In genomic region chr17:47702548-47703345, GRCm38 (mm10) we compare ENCODE assay signal across 18 mouse cellular contexts. TPM values are rescaled to one million over a fixed set of nuclear protein-coding genes. Genes with fewer than 3 reads are reported as not detected.
DNase-seq lines count a peak whose midpoint lies in the region; ATAC-seq lines count a peak whose summit lies in the region.
"Had no signal": no experiment of that assay in that cellular context is flagged by ENCODE, and none has a peak within 500 bp of the region (broad histone marks: within the 10 kb centered on the region; RNA-seq: fewer than 3 reads in every experiment).

No protein-coding gene starts in this region.

- intact Hi-C loops in heart, postnatal 10 days (cut with DNase I), result no loop called here

- no peak overlapping the region for H3K4me3 ChIP-seq in heart, embryonic 14.5 days (ENCODE audit: control insufficient read depth in 1 of 2, insufficient read depth in 1 of 2, low read depth in 1 of 2, low read length in 2 of 2)
- H3K4me3 ChIP-seq in embryonic facial prominence, embryonic 13.5 days, result no peak overlapping the region
- no peak overlapping the region for H3K4me3 ChIP-seq in midbrain, embryonic 16.5 days (ENCODE audit: low read depth, low read length)
- H3K4me3 ChIP-seq: forebrain, embryonic 13.5 days; hindbrain, embryonic 15.5 days; myocyte had no signal

- H3K4me2 ChIP-seq in heart, embryonic 14.5 days (ENCODE audit: low read length), result peak overlapping the region; percentile 32; the same call in 1 of the 2 replicates
- no peak overlapping the region; the same call in 1 of the 2 replicates for H3K4me2 ChIP-seq in embryonic facial prominence, embryonic 13.5 days
- H3K4me2 ChIP-seq in midbrain, embryonic 16.5 days (ENCODE audit: low read length), result no peak overlapping the region
- H3K4me2 ChIP-seq: forebrain, embryonic 13.5 days; hindbrain, embryonic 15.5 days had no signal

- 31% methylated on average over 28 of the region's 28 CpGs for WGBS in heart, embryonic 14.5 days
- WGBS in embryonic facial prominence, embryonic 13.5 days, result 38% methylated on average over 28 of the region's 28 CpGs
- WGBS in midbrain, embryonic 16.5 days, result 55% methylated on average over 28 of the region's 28 CpGs

- H3K9me3 ChIP-seq in heart, embryonic 14.5 days (ENCODE audit: control insufficient read depth, low read length), result no peaks in the 10 kb centered on the region
- no peaks in the 10 kb centered on the region for H3K9me3 ChIP-seq in embryonic facial prominence, embryonic 13.5 days
- no peaks in the 10 kb centered on the region for H3K9me3 ChIP-seq in midbrain, embryonic 16.5 days (replicated peaks; ENCODE audit: control insufficient read depth, low read length, poor library complexity, severe bottlenecking)
- H3K9me3 ChIP-seq: forebrain, embryonic 13.5 days; hindbrain, embryonic 15.5 days had no signal

- no peaks in the 10 kb centered on the region; the same call in 1 of the 2 replicates for H3K27me3 ChIP-seq in heart, embryonic 14.5 days (ENCODE audit: control insufficient read depth, insufficient read depth, low read length)
- peaks cover 19% of the 10 kb centered on the region for H3K27me3 ChIP-seq in embryonic facial prominence, embryonic 13.5 days
- H3K27me3 ChIP-seq in midbrain, embryonic 16.5 days (ENCODE audit: control insufficient read depth, insufficient read depth, low read depth, low read length), result no peaks in the 10 kb centered on the region

- H3K27ac ChIP-seq in heart, embryonic 14.5 days (replicated peaks in 1 of 2; ENCODE audit: control insufficient read depth in 1 of 2, insufficient read depth in 1 of 2, low read depth in 2 of 2, low read length in 2 of 2), result no peak overlapping the region
- H3K27ac ChIP-seq in embryonic facial prominence, embryonic 13.5 days, result no peak overlapping the region
- H3K27ac ChIP-seq in midbrain, embryonic 16.5 days (ENCODE audit: low read length), result peak overlapping the region; percentile 51
- H3K27ac ChIP-seq: forebrain, embryonic 13.5 days had no signal

- H3K9ac ChIP-seq in heart, embryonic 14.5 days (ENCODE audit: low read length), result no peak overlapping the region
- H3K9ac ChIP-seq in embryonic facial prominence, embryonic 13.5 days, result peak overlapping the region; percentile 44; the same call in 1 of the 2 replicates
- H3K9ac ChIP-seq in midbrain, embryonic 16.5 days (ENCODE audit: low read depth, low read length), result no peak overlapping the region
- H3K9ac ChIP-seq: forebrain, embryonic 13.5 days; hindbrain, embryonic 15.5 days had no signal

- peaks cover 36% of the 10 kb centered on the region for H3K36me3 ChIP-seq in heart, embryonic 14.5 days (ENCODE audit: control insufficient read depth, insufficient read depth, low read length)
- peaks cover 59% of the 10 kb centered on the region for H3K36me3 ChIP-seq in embryonic facial prominence, embryonic 13.5 days
- peaks cover 9% of the 10 kb centered on the region; the same call in 1 of the 2 replicates for H3K36me3 ChIP-seq in midbrain, embryonic 16.5 days (ENCODE audit: control insufficient read depth, insufficient read depth, low read length)

- ATAC-seq in heart, embryonic 14.5 days (ENCODE audit: insufficient number of reproducible peaks, insufficient read depth, low FRiP score, low read depth), result no peak
- no peak; the same call in 1 of the 2 replicates for ATAC-seq in embryonic facial prominence, embryonic 13.5 days (ENCODE audit: insufficient number of reproducible peaks, insufficient read depth, low FRiP score, low TSS enrichment, low read depth)
- no peak for ATAC-seq in midbrain, embryonic 16.5 days
- no peak for ATAC-seq in erythroblast, adult 5-6 weeks (replicated peaks; ENCODE audit: low FRiP score, poor library complexity, severe bottlenecking)
- ATAC-seq: forebrain, embryonic 13.5 days had no signal

- H3K4me1 ChIP-seq in heart, embryonic 14.5 days (ENCODE audit: control insufficient read depth in 2 of 2, insufficient read depth in 2 of 2, low read length in 2 of 2), result peaks cover 9 to 12% of the 10 kb centered on the region in 2 experiments; a peak in 3 of 4 replicates
- 0 out of 2 replicates have a peak, but pooled peaks cover 5% of the 10 kb centered on the region for H3K4me1 ChIP-seq in embryonic facial prominence, embryonic 13.5 days
- no peaks in the 10 kb centered on the region for H3K4me1 ChIP-seq in midbrain, embryonic 16.5 days (ENCODE audit: control insufficient read depth, insufficient read depth, low read length)
- H3K4me1 ChIP-seq: forebrain, embryonic 13.5 days; hindbrain, embryonic 15.5 days had no signal

- no peak for DNase-seq in heart, postnatal 10 days
- DNase-seq in right cerebral cortex, postnatal 14 days, result peak; percentile 17
- DNase-seq in right cerebral cortex, postnatal 36 days (ENCODE audit: low spot score in 2 of 2), result no peak
- DNase-seq in B cell, adult 2 months, result no peak
- DNase-seq: adrenal gland, adult 2 months; cerebellum, adult 9-10 months; kidney, adult 18-20 months; kidney, postnatal 4 days; right cerebral cortex, postnatal 25 days had no signal

RNA-seq across cellular contexts. Expression of gene Prickle4, which starts 8.2 kb away (rescaled TPM):
- polyA plus RNA-seq in heart, embryonic 14.5 days (2014; fragmentation: Nextera tagmentation; extraction: Ambion mirVana), result 0.78 TPM in 1 of 2 replicates, not detected in the other
- total RNA-seq in heart, postnatal 10 days (2021), result 1 to 10 TPM; 2.8 to 3.5 TPM
- 0.60 and 0.91 TPM in 2 replicates for polyA plus RNA-seq in embryonic facial prominence, embryonic 13.5 days (2015; fragmentation: Nextera tagmentation; extraction: Ambion mirVana)
- 0.77 and 2.4 TPM in 2 replicates for polyA plus RNA-seq in midbrain, embryonic 16.5 days (2015; fragmentation: Nextera tagmentation; extraction: Ambion mirVana)
- not detected in 2 replicates for total RNA-seq in erythroblast, adult 5-6 weeks (2015; ENCODE audit: low replicate concordance)
- not detected in 2 replicates for total RNA-seq in erythroblast, adult 5-6 weeks (2017; ENCODE audit: low replicate concordance)
- polyA plus RNA-seq: forebrain, embryonic 13.5 days had no signal

RNA-seq across cellular contexts. Expression of gene Gm21981, which starts 8.5 kb away (rescaled TPM):
- 0.53 and 1.4 TPM in 2 replicates for polyA plus RNA-seq in heart, embryonic 14.5 days (2014; fragmentation: Nextera tagmentation; extraction: Ambion mirVana)
- 1 to 10 TPM in 1 of 2 experiments, under 1 TPM in 1; 0.15 to 1.2 TPM for total RNA-seq in heart, postnatal 10 days (2021)
- 0.39 and 0.54 TPM in 2 replicates for polyA plus RNA-seq in embryonic facial prominence, embryonic 13.5 days (2015; fragmentation: Nextera tagmentation; extraction: Ambion mirVana)
- polyA plus RNA-seq in midbrain, embryonic 16.5 days (2015; fragmentation: Nextera tagmentation; extraction: Ambion mirVana), result 0.88 and 0.92 TPM in 2 replicates
- total RNA-seq in erythroblast, adult 5-6 weeks (2015; ENCODE audit: low replicate concordance), result not detected in 2 replicates
- not detected in 2 replicates for total RNA-seq in erythroblast, adult 5-6 weeks (2017; ENCODE audit: low replicate concordance)

RNA-seq across cellular contexts. Expression of gene Frs3, which starts 13.9 kb away (rescaled TPM):
- polyA plus RNA-seq in heart, embryonic 14.5 days (2014; fragmentation: Nextera tagmentation; extraction: Ambion mirVana), result 2.8 TPM in 2 replicates
- 1 to 10 TPM; 4.0 to 5.1 TPM for total RNA-seq in heart, postnatal 10 days (2021)
- polyA plus RNA-seq in embryonic facial prominence, embryonic 13.5 days (2015; fragmentation: Nextera tagmentation; extraction: Ambion mirVana), result 7.5 TPM in 2 replicates
- 46.0 and 54.1 TPM in 2 replicates for polyA plus RNA-seq in midbrain, embryonic 16.5 days (2015; fragmentation: Nextera tagmentation; extraction: Ambion mirVana)
- total RNA-seq in erythroblast, adult 5-6 weeks (2015; ENCODE audit: low replicate concordance), result not detected in 2 replicates
- not detected in 2 replicates for total RNA-seq in erythroblast, adult 5-6 weeks (2017; ENCODE audit: low replicate concordance)

RNA-seq across cellular contexts. Expression of gene Tomm6, which starts 14.6 kb away (rescaled TPM):
- polyA plus RNA-seq in heart, embryonic 14.5 days (2014; fragmentation: Nextera tagmentation; extraction: Ambion mirVana), result 354 and 369 TPM in 2 replicates
- 100 to 1,000 TPM; 150 to 154 TPM for total RNA-seq in heart, postnatal 10 days (2021)
- polyA plus RNA-seq in embryonic facial prominence, embryonic 13.5 days (2015; fragmentation: Nextera tagmentation; extraction: Ambion mirVana), result 412 and 418 TPM in 2 replicates
- 252 and 268 TPM in 2 replicates for polyA plus RNA-seq in midbrain, embryonic 16.5 days (2015; fragmentation: Nextera tagmentation; extraction: Ambion mirVana)
- 24.2 and 44.9 TPM in 2 replicates for total RNA-seq in erythroblast, adult 5-6 weeks (2015; ENCODE audit: low replicate concordance)
- total RNA-seq in erythroblast, adult 5-6 weeks (2017; ENCODE audit: low replicate concordance), result 9.1 and 10.8 TPM in 2 replicates

RNA-seq across cellular contexts. Expression of gene Pgc, which starts 23.9 kb away (rescaled TPM):
- 0.15 TPM in 1 of 2 replicates, not detected in the other for polyA plus RNA-seq in heart, embryonic 14.5 days (2014; fragmentation: Nextera tagmentation; extraction: Ambion mirVana)
- not detected for total RNA-seq in heart, postnatal 10 days (2021)
- not detected in 2 replicates for polyA plus RNA-seq in embryonic facial prominence, embryonic 13.5 days (2015; fragmentation: Nextera tagmentation; extraction: Ambion mirVana)
- 0.13 TPM in 1 of 2 replicates, not detected in the other for polyA plus RNA-seq in midbrain, embryonic 16.5 days (2015; fragmentation: Nextera tagmentation; extraction: Ambion mirVana)
- not detected in 2 replicates for total RNA-seq in erythroblast, adult 5-6 weeks (2015; ENCODE audit: low replicate concordance)
- total RNA-seq in erythroblast, adult 5-6 weeks (2017; ENCODE audit: low replicate concordance), result not detected in 2 replicates
- total RNA-seq: adrenal gland, adult 2 months; layer of hippocampus, postnatal 25 days had no signal
- polyA plus RNA-seq: brain, embryonic 14.5 days; forebrain, embryonic 13.5 days; myocyte had no signal
